Mouse (Mus musculus): Measurements from ENCODE around the gene Pde4c.

GRCm38 (mm10) chr8:70696946-70697345, 26.6 kb upstream of the Pde4c start:
- no peak for TF ChIP-seq CTCF (IDR thresholded peaks at IDR 0.05; ENCODE audit: low read depth)
- TF ChIP-seq EP300 (IDR thresholded peaks at IDR 0.05; ENCODE audit: low read depth) = no peak

Measured in liver, embryonic 14.5 days (tissue).